Mouse (Mus musculus) brain, embryonic 14.5 days (tissue): ENCODE measurements around the gene Lama1.

ENCODE experiments used
- CTCF ChIP-seq: fragments of 200-500 bp; IDR thresholded peaks from 2 replicates; pipeline ENCODE4 v1.5.1; 2012; ENCODE audit warnings: inconsistent platforms, mild to moderate bottlenecking, moderate library complexity, borderline replicate concordance; ENCODE audit not compliant: insufficient read depth, insufficient read length; ENCODE audit errors: extremely low read depth
- POLR2A ChIP-seq: fragments of 200-500 bp; IDR thresholded peaks from 2 replicates; pipeline ENCODE4 v1.6.1; 2012; ENCODE audit warnings: mild to moderate bottlenecking, inconsistent platforms, borderline replicate concordance; ENCODE audit not compliant: poor library complexity, insufficient read depth, insufficient read length, severe bottlenecking; ENCODE audit errors: extremely low read depth

DNA sequence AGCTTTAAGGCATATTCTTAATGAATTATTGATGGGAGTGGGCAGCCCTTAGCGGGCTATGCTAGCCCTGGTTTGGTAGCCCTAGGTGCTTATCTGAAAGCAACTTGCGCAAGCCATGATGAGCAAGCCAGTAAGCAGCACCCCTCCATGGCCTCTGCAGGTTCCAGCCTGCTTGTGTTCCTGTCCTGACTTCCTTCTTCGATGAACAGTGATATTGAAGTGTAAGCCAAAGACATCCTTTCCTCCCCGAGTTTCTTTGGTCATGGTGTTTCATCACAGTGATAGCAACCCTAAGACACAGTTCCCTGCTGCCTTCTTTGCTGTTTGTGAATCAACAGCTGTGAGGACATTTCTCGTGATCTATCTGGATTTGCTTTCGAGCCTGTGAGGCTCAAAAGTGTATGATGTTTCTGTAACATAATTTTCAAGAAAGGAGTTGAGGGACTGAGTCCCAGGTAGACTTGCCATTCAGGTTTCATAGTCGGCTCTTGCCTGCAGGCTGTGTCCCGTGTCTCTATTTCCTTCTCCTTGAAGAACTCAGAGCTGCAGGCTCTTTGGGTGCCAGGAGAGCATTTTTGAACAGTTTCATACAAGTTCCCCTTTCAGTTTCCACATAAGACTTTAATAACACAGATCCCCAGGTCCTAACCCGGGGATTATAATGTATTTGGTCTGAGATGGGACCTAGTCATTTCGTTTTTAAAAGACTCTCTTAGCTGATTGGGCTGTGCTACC, 8.1 kb downstream of the Lama1 start:
- TF ChIP-seq POLR2A (no peak), CTCF (no peak)
